Mouse (Mus musculus) midbrain, postnatal 0 days (tissue): ENCODE measurements at regions not wholly inside any gene's neighbourhood (a gene's known extent, or its start where the extent isn't known, plus 50 kb on each side); places are given as distances from the start of the nearest gene placed in this dataset.

Source experiments
- ATAC-seq: fragments of 200-750 bp; cut with Nextera tagmentation; 2 replicates; pipeline ENCODE4 v1.8.0; 2017; ENCODE audit warnings: moderate number of reproducible peaks, mild to moderate bottlenecking, moderate TSS enrichment, moderate library complexity; ENCODE audit not compliant: low FRiP score
- DNase-seq: peaks from one replicate; pipeline ENCODE4 v3.0.0-alpha.2; 2015; ENCODE audit warnings: low spot score
- H3K27ac ChIP-seq: fragments of 300-500 bp; sonication (generic); 2 replicates; pipeline ENCODE4 v1.5.1; 2014; ENCODE audit warnings: low read depth, mild to moderate bottlenecking, low read length, mixed read lengths
- H3K27me3 ChIP-seq: fragments of 300-500 bp; sonication (generic); 2 replicates; pipeline ENCODE4 v1.6.1; 2014; ENCODE audit warnings: low read length, control low read depth, mixed read lengths; ENCODE audit not compliant: insufficient read depth
- H3K36me3 ChIP-seq: fragments of 300-500 bp; sonication (generic); 2 replicates; pipeline ENCODE4 v1.6.1; 2014; ENCODE audit warnings: low read length, control low read depth, mixed read lengths; ENCODE audit not compliant: insufficient read depth
- H3K4me1 ChIP-seq: fragments of 300-500 bp; sonication (generic); 2 replicates; pipeline ENCODE4 v1.6.1; 2014; ENCODE audit warnings: mild to moderate bottlenecking, control low read depth, antibody characterized with exemption, low read length, mixed read lengths; ENCODE audit not compliant: insufficient read depth
- H3K4me2 ChIP-seq: fragments of 300-500 bp; sonication (generic); 2 replicates; pipeline ENCODE4 v1.6.1; 2014; ENCODE audit warnings: low read depth, mild to moderate bottlenecking, low read length, mixed read lengths; ENCODE audit not compliant: poor library complexity, severe bottlenecking
- H3K4me3 ChIP-seq: fragments of 300-500 bp; sonication (generic); 2 replicates; pipeline ENCODE4 v1.5.1; 2014; ENCODE audit warnings: low read depth, mild to moderate bottlenecking, low read length, moderate library complexity
- H3K9ac ChIP-seq: fragments of 300-500 bp; sonication (generic); replicated peaks from 2 replicates; pipeline ENCODE4 v1.6.1; 2014; ENCODE audit warnings: mild to moderate bottlenecking, low read length, moderate library complexity, mixed read lengths; ENCODE audit not compliant: poor library complexity, severe bottlenecking
- H3K9me3 ChIP-seq: fragments of 300-500 bp; sonication (generic); 2 replicates; pipeline ENCODE4 v1.6.1; 2016; ENCODE audit warnings: low read length, control low read depth
- CTCF ChIP-seq: IDR thresholded peaks from 2 replicates; pipeline ENCODE4 v1.5.1; 2016; ENCODE audit warnings: antibody characterized with exemption, mild to moderate bottlenecking
- WGBS: fragments of 180-500 bp; shearing (Covaris S2); extraction: QIAGEN DNeasy Blood & Tissue Kit; methylation state at CpG from one replicate; pipeline ENCODE4 v1.1.7; 2014; 5-methylcytosine and 5-hydroxymethylcytosine counted together

- H3K27me3 ChIP-seq, result no peaks in the 10 kb centered on the region
- H3K4me2 ChIP-seq, result no peak overlapping the region
- ATAC-seq, result no peak
- no peaks in the 10 kb centered on the region for H3K9me3 ChIP-seq
- no peak overlapping the region for H3K4me3 ChIP-seq
- no peak for TF ChIP-seq CTCF
- no peaks in the 10 kb centered on the region for H3K4me1 ChIP-seq
- no peak overlapping the region for H3K27ac ChIP-seq
- H3K9ac ChIP-seq, result no peak overlapping the region
- DNase-seq, result no peak
- 86% methylated on average over 5 of the region's 5 CpGs for WGBS
- H3K36me3 ChIP-seq, result no peaks in the 10 kb centered on the region
These were observed 412.0 kb upstream of the Pitx2 start for GRCm38 (mm10) chr3:128787686-128788085.

- no peak overlapping the region for H3K27ac ChIP-seq
- H3K4me3 ChIP-seq, result no peak overlapping the region
- no peak overlapping the region for H3K9ac ChIP-seq
- no peak for TF ChIP-seq CTCF
- WGBS, result 84% methylated on average over 2 of the region's 2 CpGs
- H3K36me3 ChIP-seq, result no peaks in the 10 kb centered on the region
- no peaks in the 10 kb centered on the region for H3K27me3 ChIP-seq
- no peaks in the 10 kb centered on the region for H3K9me3 ChIP-seq
- ATAC-seq (no peak), DNase-seq (no peak)
- no peaks in the 10 kb centered on the region for H3K4me1 ChIP-seq
- H3K4me2 ChIP-seq, result no peak overlapping the region
These were observed 403.7 kb upstream of the Pitx2 start for GRCm38 (mm10) chr3:128795931-128796330.

GRCm38 (mm10) chr3:128797829-128798228, 401.8 kb upstream of the Pitx2 start:
- DNase-seq (no peak), ATAC-seq (no peak)
- no peak overlapping the region for H3K27ac ChIP-seq
- no peak overlapping the region for H3K4me3 ChIP-seq
- no peak overlapping the region for H3K4me2 ChIP-seq
- WGBS, result 41% methylated on average over 1 of the region's 1 CpGs
- H3K9me3 ChIP-seq, result no peaks in the 10 kb centered on the region
- no peaks in the 10 kb centered on the region for H3K4me1 ChIP-seq
- no peaks in the 10 kb centered on the region for H3K36me3 ChIP-seq
- H3K9ac ChIP-seq, result no peak overlapping the region
- no peak for TF ChIP-seq CTCF
- H3K27me3 ChIP-seq, result no peaks in the 10 kb centered on the region

GRCm38 (mm10) chr3:128829371-128830160, 370.1 kb upstream of the Pitx2 start:
- 53% methylated on average over 12 of the region's 12 CpGs for WGBS
- no peak for DNase-seq
- H3K9me3 ChIP-seq, result no peaks in the 10 kb centered on the region
- no peak overlapping the region for H3K4me3 ChIP-seq
- no peaks in the 10 kb centered on the region for H3K36me3 ChIP-seq
- no peak overlapping the region for H3K27ac ChIP-seq
- H3K27me3 ChIP-seq, result no peaks in the 10 kb centered on the region
- no peak overlapping the region for H3K9ac ChIP-seq
- ATAC-seq, result no peak
- no peaks in the 10 kb centered on the region for H3K4me1 ChIP-seq
- H3K4me2 ChIP-seq, result no peak overlapping the region
- no peak for TF ChIP-seq CTCF

GRCm38 (mm10) chr3:128850327-128850977, 349.2 kb upstream of the Pitx2 start:
- no peak overlapping the region for H3K4me3 ChIP-seq
- H3K27me3 ChIP-seq, result no peaks in the 10 kb centered on the region
- no peaks in the 10 kb centered on the region for H3K36me3 ChIP-seq
- no peak overlapping the region for H3K4me2 ChIP-seq
- ATAC-seq, result 0 out of 2 replicates have a peak, but pooled peaks have one; percentile 58
- no peaks in the 10 kb centered on the region for H3K4me1 ChIP-seq
- no peak overlapping the region for H3K9ac ChIP-seq
- TF ChIP-seq CTCF, result no peak
- H3K9me3 ChIP-seq, result no peaks in the 10 kb centered on the region
- no peak overlapping the region for H3K27ac ChIP-seq
- DNase-seq, result peak; percentile 34
- WGBS, result 44% methylated on average over 6 of the region's 6 CpGs

GRCm38 (mm10) chr3:128856515-128856914, 343.2 kb upstream of the Pitx2 start:
- Histone ChIP-seq H3K4me2 (no peak overlapping the region), H3K27me3 (no peaks in the 10 kb centered on the region), H3K4me1 (no peaks in the 10 kb centered on the region), H3K27ac (no peak overlapping the region), H3K9ac (no peak overlapping the region), H3K36me3 (no peaks in the 10 kb centered on the region), H3K4me3 (no peak overlapping the region), H3K9me3 (no peaks in the 10 kb centered on the region)
- no peak for DNase-seq
- no peak for TF ChIP-seq CTCF
- no peak for ATAC-seq
- 51% methylated on average over 5 of the region's 5 CpGs for WGBS
